Mouse (Mus musculus) large intestine, adult 2 months (tissue): Measurements from ENCODE around the gene Zfp60. TPM values are rescaled to one million over a fixed set of nuclear protein-coding genes. Genes with fewer than 3 reads are reported as not detected.
A peak's percentile ranks its signal among the peaks of the same experiment; 100 is the strongest.

Source experiments
- DNase-seq: peaks from one replicate; pipeline ENCODE4 v3.0.0-alpha.2; 2012; ENCODE audit warnings: low read depth, low spot score
- WGBS: fragments of 180-500 bp; shearing (Covaris S2); methylation state at CpG from one replicate; pipeline ENCODE4 v1.1.7; 2018; 5-methylcytosine and 5-hydroxymethylcytosine counted together
- polyA plus RNA-seq: library from polyadenylated mRNA; depleted of rRNA; stranded (reverse); fragments of >200 nt; gene quantifications from 2 replicates; pipeline ENCODE4 v1.2.3, GENCODE M21; 2012; rRNA removed

Zfp60 gene
- 1.1 and 1.2 TPM in 2 replicates for polyA plus RNA-seq

DNA sequence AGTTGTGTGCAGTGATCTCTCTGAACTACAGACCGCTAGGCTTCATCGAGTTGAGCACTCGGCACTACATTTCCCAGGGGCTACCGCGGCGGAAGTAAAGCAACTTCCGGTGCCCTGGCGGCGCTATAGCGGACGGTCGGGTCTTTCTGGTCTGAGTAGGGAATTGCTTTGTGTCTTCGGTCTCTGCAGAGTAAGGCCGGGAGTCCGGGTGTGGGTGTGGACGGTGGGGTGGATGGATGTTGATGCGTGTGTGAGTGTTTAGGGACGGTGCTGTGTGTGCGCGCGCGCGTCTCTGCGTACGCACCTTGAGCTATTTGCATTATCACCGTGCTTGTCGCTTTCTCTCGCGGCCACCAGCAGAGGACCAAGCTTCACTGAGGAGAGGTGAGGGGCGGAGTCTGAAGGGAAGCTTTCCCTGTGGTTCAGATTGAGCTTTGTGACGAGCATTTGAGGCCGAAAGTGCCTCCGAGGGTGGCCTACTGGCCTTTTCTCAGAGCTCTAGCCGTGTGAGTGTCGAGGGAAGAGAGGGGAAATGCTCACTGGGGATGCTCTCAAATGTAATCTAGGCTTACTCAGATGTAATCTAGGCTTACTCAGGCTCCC, at the start of gene Zfp60:
TSS of gene Zfp60 (plus strand) at position 109 of the 603 bp plus-strand sequence.
- DNase-seq, result peak; percentile 72
- WGBS, result under 1% methylated on average over 35 of the region's 35 CpGs

DNA sequence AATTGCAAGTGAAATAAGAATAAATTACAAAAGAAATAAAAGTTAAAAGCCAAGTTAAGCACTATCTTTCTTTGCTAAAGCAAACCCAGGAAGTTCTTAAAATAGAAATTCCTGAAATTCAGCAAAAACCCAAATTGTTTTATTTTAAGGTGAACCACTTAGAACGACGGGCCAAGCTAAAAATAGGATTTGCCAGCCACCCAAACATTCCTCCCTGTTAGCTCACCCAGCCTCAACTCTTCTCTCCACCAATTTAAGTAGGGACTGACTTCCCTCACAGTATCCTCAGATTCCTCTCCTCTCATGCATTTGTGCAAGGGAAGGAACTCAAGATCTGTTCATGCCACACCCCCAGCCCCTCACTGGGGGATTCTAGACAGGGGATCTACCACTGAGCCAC, 48.0 kb upstream of the Zfp60 start:
- no peak for DNase-seq
- WGBS, result 36% methylated on average over 2 of the region's 2 CpGs

DNA sequence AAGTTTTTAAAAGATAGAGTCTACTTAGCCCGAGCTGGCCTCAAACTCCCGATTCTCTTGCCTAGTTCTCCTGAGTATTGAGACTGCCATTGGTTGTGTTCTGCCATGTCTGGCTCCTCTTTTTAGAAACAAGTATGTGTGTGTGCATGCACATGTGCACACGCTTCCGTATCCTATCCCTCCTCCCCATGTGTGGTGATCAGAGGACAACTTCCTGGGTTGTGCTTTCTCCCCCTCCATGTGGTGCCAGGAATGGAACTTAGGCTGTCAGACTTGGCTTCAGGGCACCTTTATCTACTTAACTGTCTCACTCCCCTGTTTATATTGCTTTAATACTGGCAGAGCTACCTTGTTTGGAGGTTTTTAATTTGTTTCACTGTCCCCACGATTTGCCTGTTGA, 46.0 kb upstream of the Zfp60 start:
- no peak for DNase-seq
- WGBS, result 32% methylated on average over 5 of the region's 5 CpGs

DNA sequence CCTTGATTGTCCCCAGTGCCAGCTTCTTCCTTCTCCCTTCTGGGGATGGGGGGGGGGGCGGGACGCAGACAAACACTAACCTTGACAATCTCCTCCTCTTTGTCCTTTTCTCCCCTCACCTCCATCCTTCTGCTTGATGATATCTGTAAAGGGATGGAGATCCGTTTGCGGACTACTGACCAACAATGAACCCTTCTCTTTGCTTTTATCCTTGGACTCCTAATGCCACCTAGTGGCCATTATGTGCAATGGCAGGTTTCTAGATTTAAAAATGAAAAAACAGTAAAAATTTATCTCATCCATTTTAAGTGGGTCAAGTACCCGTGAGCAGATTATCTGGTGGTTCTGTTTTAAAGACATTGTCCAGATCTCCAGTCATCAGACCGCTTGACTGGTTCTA, 45.5 kb upstream of the Zfp60 start:
- DNase-seq, result no peak
- 0% methylated on average over 6 of the region's 6 CpGs for WGBS

DNA sequence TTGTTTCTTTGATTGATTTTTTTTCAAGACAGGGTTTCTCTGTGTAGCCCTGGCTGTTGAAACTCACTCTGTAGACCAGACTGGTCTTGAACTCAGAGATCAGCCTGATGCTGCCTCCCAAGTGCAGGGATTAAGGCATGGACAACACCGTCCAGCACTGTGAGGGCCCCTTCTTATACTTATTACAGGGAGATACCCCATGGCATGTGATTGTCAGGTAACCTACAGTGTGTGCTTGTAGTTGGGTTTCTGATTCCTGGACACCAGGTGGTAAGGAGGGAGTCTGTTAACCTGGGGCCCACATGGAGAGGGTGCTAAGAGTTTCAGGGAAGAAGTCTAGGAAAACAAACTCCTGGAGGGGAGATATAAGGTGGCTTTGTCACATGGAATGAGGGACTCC, 44.1 kb upstream of the Zfp60 start:
- 93% methylated on average over 1 of the region's 1 CpGs for WGBS
- no peak for DNase-seq

DNA sequence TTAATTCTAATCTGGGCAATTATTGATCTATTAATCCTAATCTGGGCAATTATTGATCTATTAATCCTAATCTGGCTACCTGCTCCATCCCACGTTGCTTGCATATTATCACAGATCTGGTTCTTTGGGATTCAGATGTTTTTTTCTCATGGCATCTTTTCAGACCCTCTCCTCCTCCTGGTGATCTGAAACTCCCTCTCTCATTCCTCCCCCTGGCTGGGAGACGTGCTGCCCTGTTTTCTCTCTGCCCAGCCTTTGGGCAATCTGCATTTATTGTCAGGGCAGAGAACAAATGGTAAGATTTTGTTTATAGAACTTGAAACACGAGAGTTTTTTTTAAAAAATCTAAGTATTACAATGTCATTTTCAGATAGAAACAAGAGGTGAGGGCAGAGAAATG, 43.4 kb upstream of the Zfp60 start:
- WGBS, result 45% methylated on average over 3 of the region's 3 CpGs
- no peak for DNase-seq

DNA sequence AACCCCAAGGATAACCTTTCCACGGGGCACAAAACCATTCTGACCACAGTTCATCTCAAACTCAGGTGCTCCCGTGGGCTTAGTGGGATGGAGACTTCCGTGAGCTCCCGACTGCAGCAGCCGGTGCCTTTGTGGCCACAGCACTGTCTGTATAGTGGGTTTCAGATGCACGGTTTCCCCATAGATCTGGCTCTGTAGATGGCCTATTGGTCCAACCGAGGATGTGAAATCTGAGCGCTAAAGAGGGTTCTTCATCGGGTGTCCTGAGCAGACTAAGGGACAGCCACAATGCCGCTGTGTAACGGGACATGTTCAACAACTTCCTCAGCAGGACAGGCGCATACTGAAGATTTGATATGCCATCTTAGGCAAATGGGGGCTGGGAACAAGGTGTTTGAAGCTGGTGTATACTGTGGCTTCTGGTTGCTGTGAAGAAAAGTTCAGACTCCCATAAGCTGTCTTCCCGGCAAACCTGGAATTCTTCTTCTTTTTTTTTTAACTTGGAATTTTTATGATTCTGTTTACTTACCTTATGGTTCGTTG, 42.9 kb upstream of the Zfp60 start:
- WGBS, result 17% methylated on average over 14 of the region's 14 CpGs
- DNase-seq, result no peak

DNA sequence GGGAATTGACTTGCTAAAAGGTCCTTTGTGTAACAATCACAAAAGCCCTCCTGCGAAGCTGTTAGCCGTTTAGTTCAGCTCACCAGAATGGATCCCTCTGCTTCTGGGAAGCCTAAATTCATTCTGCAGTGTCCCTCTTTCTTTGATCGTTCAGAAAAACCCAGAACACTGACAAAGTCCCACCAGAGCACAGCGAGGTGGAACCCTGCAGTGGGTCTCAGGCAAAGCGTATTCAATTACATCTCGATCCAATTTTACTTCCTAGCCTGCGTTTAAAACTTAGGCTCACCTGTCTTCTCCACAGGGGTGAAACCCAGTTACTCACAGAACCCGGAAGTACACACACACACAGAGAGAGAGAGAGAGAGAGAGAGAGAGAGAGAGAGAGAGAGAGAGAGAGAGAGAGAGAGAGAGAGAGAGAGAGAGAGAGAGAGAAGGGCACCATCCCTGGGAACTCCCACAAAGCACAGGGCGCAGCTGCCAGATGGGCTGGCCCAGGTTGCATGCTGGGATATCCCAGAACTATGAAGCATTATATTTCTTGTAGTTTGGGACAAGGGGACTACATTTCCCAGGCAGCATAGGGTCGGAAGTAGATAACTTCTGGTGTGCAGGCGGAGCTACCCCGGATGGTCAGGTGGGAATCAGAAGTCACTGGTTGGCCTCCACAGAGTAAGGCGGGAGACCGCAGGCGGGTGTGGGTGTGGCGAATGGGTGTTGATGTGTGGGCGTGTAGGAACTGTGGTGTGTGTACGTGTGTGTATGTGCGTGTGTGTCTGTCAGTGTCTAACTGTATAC, 42.2 kb upstream of the Zfp60 start, which contains the start of gene Zfp607b:
TSS of gene Zfp607b (plus strand) at position 526 of the 798 bp plus-strand sequence.
- WGBS, result under 1% methylated on average over 19 of the region's 19 CpGs
- DNase-seq, result peak; percentile 97

DNA sequence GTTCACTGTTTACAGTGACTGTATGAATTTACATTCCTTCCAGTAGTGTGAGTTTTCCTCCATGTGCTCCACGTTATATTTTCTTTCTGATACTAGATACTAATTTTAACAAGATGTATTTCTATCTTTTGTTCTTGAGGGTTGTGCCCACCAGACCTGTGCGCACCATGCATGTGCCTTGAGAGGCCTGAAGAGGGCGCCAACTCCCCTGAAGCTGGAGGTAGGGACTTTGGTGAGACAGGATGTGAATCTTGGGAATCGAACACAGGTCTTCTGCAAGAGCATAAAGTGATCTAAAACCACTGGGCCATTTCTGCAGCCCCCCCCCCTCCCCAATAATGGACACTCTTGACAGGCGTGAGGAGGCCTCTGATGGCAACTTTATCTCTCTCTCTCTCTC, 40.1 kb upstream of the Zfp60 start:
- WGBS, result 41% methylated on average over 5 of the region's 5 CpGs

DNA sequence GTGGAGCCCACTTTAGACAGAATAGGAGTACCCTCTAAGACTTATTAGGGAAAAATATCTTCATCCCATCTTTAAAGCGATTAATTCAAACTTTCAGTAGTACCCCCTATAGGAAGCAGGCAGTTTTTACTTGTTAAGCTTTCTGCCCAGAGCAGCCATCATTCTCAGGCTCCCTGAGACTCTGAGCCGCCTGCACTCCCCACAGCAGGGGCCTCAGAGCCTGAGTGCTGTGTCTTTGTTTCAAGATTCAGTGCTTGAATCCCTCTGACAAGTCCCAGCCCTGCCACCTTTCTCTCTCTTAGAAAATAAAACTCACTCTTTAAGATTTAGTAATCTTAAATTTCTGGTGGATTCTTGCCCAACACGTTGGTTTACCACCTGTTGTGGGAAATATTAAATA, 34.5 kb upstream of the Zfp60 start:
- no peak for DNase-seq
- 67% methylated on average over 3 of the region's 3 CpGs for WGBS

More for the DNA sequence above, 40.1 kb upstream of the Zfp60 start:
- DNase-seq, result no peak

DNA sequence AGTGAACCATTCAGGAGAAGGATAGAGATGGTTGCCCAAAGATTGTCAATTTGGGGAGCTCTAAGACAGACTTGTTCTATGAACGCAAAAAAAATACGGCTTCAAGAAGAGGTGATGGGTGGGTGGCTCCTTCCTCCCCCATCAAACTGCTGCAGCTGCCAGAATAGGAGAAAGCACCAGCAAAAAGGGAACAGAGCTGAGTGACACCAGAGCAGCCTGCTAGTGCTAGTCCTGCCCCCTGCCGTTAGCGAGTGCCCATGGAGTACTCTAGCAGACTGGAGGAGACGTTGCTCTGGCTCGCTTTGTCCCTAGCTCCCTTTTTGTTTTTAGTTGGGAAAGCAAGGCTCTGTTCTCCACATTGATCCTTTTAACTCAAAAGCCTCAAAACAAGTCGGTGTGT, 20.8 kb upstream of the Zfp60 start:
- no peak for DNase-seq
- WGBS, result 86% methylated on average over 7 of the region's 7 CpGs

DNA sequence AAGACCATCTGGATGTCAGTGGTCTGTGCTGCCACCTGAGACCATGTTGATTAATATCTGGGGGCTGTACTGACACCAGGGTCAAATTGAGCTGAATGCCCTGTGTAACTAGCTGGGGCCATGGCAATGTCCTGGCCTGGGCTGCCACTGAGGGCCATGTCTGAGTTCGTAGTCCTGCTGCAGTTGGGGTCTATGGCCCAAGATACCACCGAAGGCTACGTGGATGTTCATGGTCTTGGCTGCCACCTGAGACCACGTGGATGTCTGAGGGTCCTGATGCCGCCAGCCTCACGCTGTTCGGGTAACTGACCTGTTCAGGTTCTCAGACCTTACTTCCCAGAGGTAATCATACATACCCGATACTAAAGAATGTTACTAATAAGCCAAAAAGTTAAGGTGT, 9.2 kb upstream of the Zfp60 start:
- WGBS, result 90% methylated on average over 8 of the region's 8 CpGs
- DNase-seq, result no peak

DNA sequence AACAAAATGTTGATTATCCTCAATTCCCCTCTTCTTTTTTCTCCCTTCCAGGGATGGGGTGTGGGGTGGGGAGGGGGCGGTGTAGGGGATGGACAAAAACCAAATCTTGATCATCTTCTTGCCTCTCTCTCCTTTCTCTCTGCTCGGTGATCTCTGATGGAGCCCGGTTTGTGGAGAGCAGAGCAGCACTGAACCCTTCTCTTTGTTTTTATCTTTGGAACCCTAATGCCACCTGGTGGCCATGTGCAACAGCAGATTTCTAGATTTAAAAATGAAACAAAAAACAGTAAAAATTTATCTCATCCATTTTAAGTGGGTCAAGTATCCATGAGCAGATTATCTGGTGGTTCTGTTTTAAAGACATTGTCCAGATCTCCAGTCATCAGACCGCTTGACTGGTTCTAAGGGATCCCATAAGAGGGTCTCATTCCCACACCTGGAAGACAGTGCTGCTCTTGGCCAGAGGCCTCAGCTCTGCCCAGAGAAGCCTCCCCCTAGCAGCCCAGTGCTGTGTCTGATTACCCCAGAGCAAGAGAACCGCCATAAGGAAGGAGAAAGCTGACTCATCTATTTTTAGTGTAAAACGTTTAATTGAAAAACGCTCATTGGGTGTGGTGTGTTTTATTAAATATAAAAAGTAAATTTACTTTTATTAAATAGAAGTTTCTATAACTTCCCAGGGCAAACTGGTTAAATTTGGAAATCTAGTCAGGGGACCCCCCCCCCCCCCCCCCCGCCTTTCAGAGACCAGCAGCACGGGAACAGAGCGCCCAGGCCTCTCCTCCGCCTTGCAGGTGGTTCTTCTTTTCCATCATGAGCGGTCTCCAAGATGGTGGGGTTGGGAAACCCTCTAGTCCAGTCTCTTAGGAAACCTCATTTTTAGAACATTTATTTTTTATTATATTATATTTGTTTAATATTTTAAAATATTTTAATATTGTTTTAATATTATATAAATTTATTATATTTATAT, 5.3 kb upstream of the Zfp60 start:
- WGBS, result 36% methylated on average over 12 of the region's 12 CpGs

DNA sequence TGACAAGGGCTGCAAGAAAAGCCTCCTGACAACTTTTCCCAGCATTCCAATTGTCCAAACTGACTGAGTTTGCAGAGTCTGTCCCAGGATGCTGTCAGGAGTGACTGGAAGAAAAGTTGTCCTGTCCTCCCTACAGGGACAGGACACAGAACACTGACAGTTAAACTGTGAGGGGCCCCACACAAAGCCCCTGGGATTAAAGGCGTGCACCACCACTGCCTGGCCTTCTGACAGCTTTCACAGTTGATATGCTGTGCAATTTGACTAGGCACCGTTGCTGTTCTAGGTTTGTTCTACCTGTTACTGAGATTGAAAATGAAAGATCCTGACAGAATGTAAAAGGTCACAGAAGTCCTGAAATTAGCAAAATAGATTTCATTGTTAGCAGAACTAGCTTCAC, 3.7 kb upstream of the Zfp60 start:
- no peak for DNase-seq
- 52% methylated on average over 2 of the region's 2 CpGs for WGBS

More for the DNA sequence above, 5.3 kb upstream of the Zfp60 start:
- DNase-seq, result no peak

DNA sequence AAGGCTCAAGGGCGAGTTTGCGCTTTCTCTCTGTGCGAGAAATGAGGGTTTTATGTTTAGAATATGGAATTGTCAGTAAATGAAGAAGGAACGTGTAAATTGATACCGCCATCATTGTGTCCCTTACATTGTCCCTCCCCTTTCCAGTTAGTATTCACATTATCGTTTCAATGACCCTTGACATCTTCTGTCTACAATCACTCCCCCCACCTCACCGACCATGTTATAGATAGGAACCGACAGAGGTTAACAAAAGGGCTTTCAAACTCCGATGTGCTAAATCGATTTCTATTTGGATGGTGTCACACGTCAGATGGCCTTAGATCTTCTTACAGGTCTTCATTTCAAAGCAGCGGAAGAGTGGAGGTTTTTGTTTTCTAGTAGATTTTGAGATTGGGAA, 757 bp downstream of the Zfp60 start:
- WGBS, result 14% methylated on average over 12 of the region's 12 CpGs
- no peak for DNase-seq

DNA sequence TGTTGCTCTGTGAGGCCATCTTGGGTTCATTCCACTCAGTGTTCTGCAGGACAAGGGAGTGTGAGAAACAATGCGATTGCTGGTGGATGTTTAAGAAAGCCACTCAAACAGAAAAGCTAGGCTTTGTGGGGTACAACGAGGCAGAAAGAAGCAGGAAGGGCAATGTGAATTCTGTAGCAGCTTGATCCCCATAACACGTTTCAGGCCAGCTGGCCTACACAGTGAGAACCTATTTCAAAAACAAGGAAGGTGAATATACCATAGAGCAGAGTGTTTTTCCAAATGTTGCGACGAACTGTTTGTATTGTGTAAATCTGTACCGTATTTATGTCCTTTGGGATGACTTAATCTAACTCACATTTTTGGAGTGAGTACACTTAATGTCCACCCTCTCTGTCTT, 1.3 kb downstream of the Zfp60 start:
- DNase-seq, result no peak
- 83% methylated on average over 6 of the region's 6 CpGs for WGBS

DNA sequence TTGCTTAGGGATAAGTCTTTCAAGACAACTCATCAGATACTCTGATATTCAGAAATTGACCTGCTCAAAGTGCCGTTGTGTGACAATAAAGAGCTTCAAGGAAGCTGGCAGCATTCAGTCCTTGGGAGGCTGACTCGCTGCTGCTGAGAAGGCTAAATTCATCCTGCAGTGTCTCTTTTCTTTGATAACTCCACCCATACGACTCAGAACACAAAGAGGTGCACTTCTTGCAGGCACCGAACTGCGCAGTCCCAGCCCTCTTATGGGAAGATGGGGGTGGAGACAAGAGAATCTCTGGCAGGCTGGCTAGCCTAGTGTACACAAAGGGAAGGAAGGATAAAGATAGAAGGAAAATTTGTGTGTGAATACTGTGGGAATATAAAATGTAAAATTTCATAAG, 4.3 kb downstream of the Zfp60 start:
- no peak for DNase-seq
- WGBS, result 60% methylated on average over 5 of the region's 5 CpGs

DNA sequence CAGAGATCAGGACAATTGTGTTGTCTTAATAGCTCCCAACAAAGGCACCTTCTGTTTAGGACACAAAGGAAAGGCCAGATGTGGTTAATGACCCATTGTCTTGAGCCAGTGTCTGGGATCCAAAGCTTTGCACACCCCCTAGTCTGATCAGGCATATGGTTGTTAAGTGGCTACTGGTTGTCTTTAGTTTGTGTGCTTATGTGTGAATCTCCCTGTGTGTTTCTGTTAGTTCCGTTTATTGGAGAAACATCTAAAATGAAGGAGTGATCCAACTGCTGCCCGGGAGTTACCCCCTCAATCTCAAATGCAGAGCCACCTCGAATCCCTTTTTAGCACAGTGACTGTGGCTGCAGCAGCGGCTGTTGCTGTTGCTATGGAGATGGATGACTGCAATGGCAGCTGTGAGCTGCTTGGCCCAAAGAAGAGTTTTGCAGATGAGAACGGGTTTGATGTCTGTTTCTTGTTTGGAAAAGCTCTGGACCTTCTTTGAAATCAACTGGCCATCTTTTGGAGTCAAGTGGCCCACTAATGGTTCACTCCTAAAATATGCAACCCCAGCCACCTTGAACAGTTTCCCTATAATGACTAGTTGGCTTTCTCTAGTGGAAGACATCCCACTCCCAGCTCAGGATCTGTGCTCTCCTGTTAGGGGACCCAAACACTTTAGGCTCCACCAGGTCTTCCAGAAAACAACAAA, 25.3 kb downstream of the Zfp60 start:
- 58% methylated on average over 5 of the region's 5 CpGs for WGBS
- DNase-seq, result no peak

DNA sequence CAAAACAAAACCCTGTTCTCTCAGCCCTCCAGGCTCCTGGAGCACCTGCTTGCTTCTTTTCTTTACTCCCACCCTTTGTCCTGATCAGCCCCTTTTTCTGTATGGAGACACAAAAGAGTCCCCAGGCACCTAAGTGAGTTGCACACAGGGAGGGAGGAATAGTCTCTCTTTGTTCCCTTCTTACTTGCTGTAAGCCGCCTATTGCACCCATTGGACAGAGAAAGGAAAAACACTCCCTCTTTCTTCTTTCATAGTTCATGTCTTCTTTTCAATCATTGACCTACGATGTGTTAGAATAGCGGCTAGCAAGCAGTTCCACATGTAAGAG, 25.8 kb downstream of the Zfp60 start:
- 80% methylated on average over 3 of the region's 3 CpGs for WGBS

More for the DNA sequence above, 25.8 kb downstream of the Zfp60 start:
- no peak for DNase-seq
